Mouse (Mus musculus): Measurements from ENCODE around the gene Gzmk.

GRCm38 (mm10) chr13:113256766-113257165 lies 31.1 kb upstream of the Gzmk start:
- TF ChIP-seq GATA1 (IDR thresholded peaks at IDR 0.05; ENCODE audit: borderline replicate concordance, low read length), result no peak
- no peak for TF ChIP-seq FLI1 (IDR thresholded peaks at IDR 0.05; ENCODE audit: low read length)

Measured in megakaryocyte, embryonic 14.5 days (primary cell).